Mouse (Mus musculus): Measurements from ENCODE around the gene Haus3. TPM values are rescaled to one million over a fixed set of nuclear protein-coding genes. Genes with fewer than 3 reads are reported as not detected.

The Haus3 gene
- total RNA-seq, 2 experiments from 2014 or later, result 7.7 to 8.5 TPM

DNA sequence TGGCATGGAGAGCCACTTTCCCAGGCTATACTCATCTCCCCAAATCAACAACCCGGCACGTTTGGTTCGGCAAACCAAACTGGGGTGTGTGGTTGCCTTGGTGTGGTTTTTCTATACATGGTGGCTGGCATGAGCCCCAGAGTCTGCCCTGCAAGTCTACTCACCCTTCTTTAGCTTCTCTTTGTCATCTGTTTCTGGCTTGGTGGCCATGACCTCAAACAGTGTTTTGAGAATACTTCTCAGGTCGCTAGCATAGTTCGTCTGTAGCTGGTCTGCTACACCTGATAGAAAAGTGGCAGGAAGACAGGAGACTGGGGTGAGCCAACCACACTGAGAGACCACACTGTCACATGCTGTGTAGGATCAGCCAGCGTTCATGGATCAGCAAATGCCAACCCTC, 29.3 kb upstream of the Haus3 start:
- no peak for TF ChIP-seq CTCF (IDR thresholded peaks at IDR 0.05)
- H3K4me3 ChIP-seq, result no peak overlapping the region
- 0 out of 2 replicates have a peak overlapping the region, but pooled peaks have one; percentile 10 for H3K27ac ChIP-seq
- no peak for DNase-seq (ENCODE audit: extremely low spot score in 1 of 2, low spot score in 2 of 2)
- intact Hi-C loops (cut with DNase I), result loop anchor here (5.0 kb wide), 1 partner anchor 44 kb away; no protein-coding TSS in a partner anchor

- Histone ChIP-seq H3K4me3 (no peak overlapping the region), H3K27ac (peak overlapping the region; percentile 79)
- DNase-seq (ENCODE audit: extremely low spot score in 1 of 2, low spot score in 2 of 2), result peak in 1 of 2 experiments; percentile 74
- intact Hi-C loops (cut with DNase I), result loop anchor here (5.0 kb wide), 1 partner anchor 45 kb away; no protein-coding TSS in a partner anchor
- no peak for TF ChIP-seq CTCF (IDR thresholded peaks at IDR 0.05)
Measured at GRCm38 (mm10) chr5:34197243-34197642, 27.9 kb upstream of the Haus3 start.

DNA sequence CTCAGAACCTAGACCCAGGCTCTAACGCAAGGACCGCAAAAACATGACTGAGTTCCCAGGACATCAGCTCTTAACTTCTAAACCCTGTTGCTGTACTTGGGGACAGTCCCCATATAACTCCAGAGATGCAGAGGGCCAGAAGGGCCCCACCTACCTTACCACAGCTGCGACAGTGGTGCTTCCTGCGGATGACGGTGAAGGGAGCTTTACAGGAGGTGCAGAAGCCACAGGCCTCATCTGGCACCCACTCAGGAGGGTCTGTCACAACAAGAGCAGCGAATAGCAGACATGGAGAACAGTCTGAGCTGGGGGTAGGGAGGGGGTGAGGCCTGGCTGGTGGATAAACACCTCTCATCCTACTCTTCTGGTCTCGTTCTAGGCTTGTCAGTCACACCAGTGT, 27.1 kb upstream of the Haus3 start:
- Histone ChIP-seq H3K27ac (peak overlapping the region; percentile 79), H3K4me3 (no peak overlapping the region)
- DNase-seq (ENCODE audit: extremely low spot score in 1 of 2, low spot score in 2 of 2), result no peak
- intact Hi-C loops (cut with DNase I), result loop anchor here (5.0 kb wide), 1 partner anchor 46 kb away; no protein-coding TSS in a partner anchor
- TF ChIP-seq CTCF (IDR thresholded peaks at IDR 0.05), result no peak

- Histone ChIP-seq H3K4me3 (no peak overlapping the region), H3K27ac (peak overlapping the region; percentile 79)
- TF ChIP-seq CTCF (IDR thresholded peaks at IDR 0.05), result no peak
- no peak for DNase-seq (ENCODE audit: extremely low spot score in 1 of 2, low spot score in 2 of 2)
- intact Hi-C loops (cut with DNase I), result loop anchor here (1.0 to 5.0 kb wide), 2 partner anchors 47 to 81 kb away; no protein-coding TSS in a partner anchor
Measured at GRCm38 (mm10) chr5:34195786-34196185, 26.5 kb upstream of the Haus3 start.

DNA sequence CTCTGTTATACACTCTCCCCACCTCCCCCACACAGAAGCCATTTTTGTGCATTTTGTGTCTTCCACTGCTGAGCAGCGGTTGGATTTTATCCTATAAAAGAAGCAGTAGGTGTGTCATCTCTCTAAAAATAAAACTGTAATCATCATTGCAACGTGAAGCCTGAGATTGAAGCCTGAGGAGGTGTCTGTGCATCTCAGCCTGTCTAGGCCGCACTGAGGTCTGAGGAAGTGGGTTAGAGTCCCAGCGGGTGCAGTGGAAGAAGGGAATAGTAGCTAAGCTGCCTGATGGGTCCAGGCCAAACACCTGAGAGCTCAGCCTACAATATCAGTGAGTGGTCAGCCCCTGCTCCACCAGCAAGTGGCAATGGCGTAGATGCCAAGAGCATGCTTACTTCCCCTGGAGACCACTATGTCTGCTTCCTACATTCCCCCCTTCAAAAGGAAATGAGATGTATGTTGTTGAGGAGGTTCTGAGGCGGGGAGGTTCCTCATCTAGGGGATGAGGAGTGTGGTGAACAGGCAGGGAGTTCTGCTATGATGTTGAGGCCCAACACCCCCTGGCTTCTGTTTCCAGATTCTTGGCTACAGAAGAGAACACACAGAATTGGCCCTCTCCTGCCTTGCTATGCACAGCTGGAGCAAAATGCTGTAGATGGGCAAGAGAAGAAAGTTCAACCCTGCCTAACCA, 25.8 kb upstream of the Haus3 start:
- TF ChIP-seq CTCF (IDR thresholded peaks at IDR 0.05), result no peak
- Histone ChIP-seq H3K4me3 (no peak overlapping the region), H3K27ac (peak overlapping the region; percentile 82)
- no peak for DNase-seq (ENCODE audit: extremely low spot score in 1 of 2, low spot score in 2 of 2)
- intact Hi-C loops (cut with DNase I), result loop anchor here (1.0 to 5.0 kb wide), 2 partner anchors 47 to 81 kb away; no protein-coding TSS in a partner anchor

DNA sequence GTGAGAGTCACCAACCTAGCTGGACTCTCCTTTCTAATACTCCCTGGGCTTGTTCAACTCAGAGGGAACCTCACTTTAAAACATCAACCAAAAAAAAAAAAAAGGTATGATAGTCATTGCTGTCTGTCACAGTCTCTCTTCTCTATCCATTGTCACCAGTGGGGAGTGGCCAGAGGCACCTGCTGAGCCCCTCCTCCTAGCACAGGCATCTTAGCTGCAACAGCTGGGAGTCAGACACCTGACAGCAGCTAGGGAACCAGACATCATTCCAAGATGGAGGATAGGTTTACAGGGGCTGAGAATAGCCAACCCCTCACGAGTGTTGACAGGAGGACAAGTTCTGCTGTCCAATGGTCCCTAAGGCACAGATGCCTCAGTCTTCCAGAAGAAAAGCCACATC, 25.1 kb upstream of the Haus3 start:
- no peak overlapping the region for H3K4me3 ChIP-seq
- DNase-seq (ENCODE audit: extremely low spot score in 1 of 2, low spot score in 2 of 2), result no peak
- TF ChIP-seq CTCF (IDR thresholded peaks at IDR 0.05), result no peak
- intact Hi-C loops (cut with DNase I), result no loop called here
- peak overlapping the region; percentile 82 for H3K27ac ChIP-seq

- intact Hi-C loops (cut with DNase I), result no loop called here
Measured at GRCm38 (mm10) chr5:34191843-34192242, 22.5 kb upstream of the Haus3 start.

GRCm38 (mm10) chr5:34191021-34191420, 21.7 kb upstream of the Haus3 start:
- peak overlapping the region; percentile 22 for H3K27ac ChIP-seq
- no peak for TF ChIP-seq CTCF (IDR thresholded peaks at IDR 0.05)
- intact Hi-C loops (cut with DNase I), result no loop called here
- DNase-seq (ENCODE audit: extremely low spot score in 1 of 2, low spot score in 2 of 2), result no peak
- no peak overlapping the region for H3K4me3 ChIP-seq

More at GRCm38 (mm10) chr5:34191843-34192242, 22.5 kb upstream of the Haus3 start:
- no peak; the same call in 1 of the 2 replicates for TF ChIP-seq CTCF (IDR thresholded peaks at IDR 0.05)
- DNase-seq (ENCODE audit: extremely low spot score in 1 of 2, low spot score in 2 of 2), result no peak
- H3K27ac ChIP-seq, result peak overlapping the region; percentile 22; the same call in 1 of the 2 replicates
- no peak overlapping the region for H3K4me3 ChIP-seq

DNA sequence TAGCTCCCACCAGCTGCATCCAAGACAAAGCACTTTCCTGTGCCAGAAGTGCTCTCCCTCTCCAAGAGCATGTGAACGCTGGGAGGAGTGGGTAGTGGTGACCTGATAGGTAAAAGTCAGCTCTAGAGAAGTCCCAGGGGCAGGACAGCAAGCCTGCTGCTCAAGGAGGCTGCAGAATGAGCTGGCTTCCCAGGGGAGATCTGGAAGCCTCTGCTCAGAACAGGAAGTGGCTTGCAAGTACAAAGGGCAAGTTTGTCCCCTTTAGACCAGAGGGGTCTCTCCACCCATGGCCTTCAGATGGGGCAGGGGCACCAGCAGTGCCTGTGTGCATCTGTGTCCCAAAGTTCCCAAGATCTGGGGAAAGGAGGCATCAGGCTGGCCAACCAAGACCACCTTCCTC, 20.2 kb upstream of the Haus3 start:
- Histone ChIP-seq H3K4me3 (no peak overlapping the region), H3K27ac (peak overlapping the region; percentile 25; the same call in 1 of the 2 replicates)
- intact Hi-C loops (cut with DNase I), result loop anchor here (5.0 kb wide), 1 partner anchor 192 kb away; the partner anchor contains the start of gene Nat8l
- TF ChIP-seq CTCF (IDR thresholded peaks at IDR 0.05), result no peak
- no peak for DNase-seq (ENCODE audit: extremely low spot score in 1 of 2, low spot score in 2 of 2)

- peak overlapping the region; percentile 95 for H3K27ac ChIP-seq
- TF ChIP-seq CTCF (IDR thresholded peaks at IDR 0.05), result no peak
- DNase-seq (ENCODE audit: extremely low spot score in 1 of 2, low spot score in 2 of 2), result no peak
- no peak overlapping the region; the same call in 1 of the 2 replicates for H3K4me3 ChIP-seq
- intact Hi-C loops (cut with DNase I), result loop anchor here (5.0 kb wide), 1 partner anchor 192 kb away; the partner anchor contains the start of gene Nat8l
Measured at GRCm38 (mm10) chr5:34188856-34189255, 19.5 kb upstream of the Haus3 start.

GRCm38 (mm10) chr5:34187601-34188316, 18.4 kb upstream of the Haus3 start, which contains the start of gene Mxd4:
Mxd4 (minus strand) TSS chr5:34187720.
- no peak for TF ChIP-seq CTCF (IDR thresholded peaks at IDR 0.05)
- H3K4me3 ChIP-seq, result peak within 1 kb of the TSS; percentile 88
- DNase-seq (ENCODE audit: extremely low spot score in 1 of 2, low spot score in 2 of 2), result peak; percentile 98 to 99
- intact Hi-C loops (cut with DNase I), result loop anchor here (1.0 to 5.0 kb wide), 2 partner anchors 18 to 190 kb away; partner anchors contain the start of genes Haus3, Nat8l and Poln
- H3K27ac ChIP-seq, result peak within 1 kb of the TSS; percentile 95
